Mouse (Mus musculus): ENCODE data around the gene Gpd1.

DNA sequence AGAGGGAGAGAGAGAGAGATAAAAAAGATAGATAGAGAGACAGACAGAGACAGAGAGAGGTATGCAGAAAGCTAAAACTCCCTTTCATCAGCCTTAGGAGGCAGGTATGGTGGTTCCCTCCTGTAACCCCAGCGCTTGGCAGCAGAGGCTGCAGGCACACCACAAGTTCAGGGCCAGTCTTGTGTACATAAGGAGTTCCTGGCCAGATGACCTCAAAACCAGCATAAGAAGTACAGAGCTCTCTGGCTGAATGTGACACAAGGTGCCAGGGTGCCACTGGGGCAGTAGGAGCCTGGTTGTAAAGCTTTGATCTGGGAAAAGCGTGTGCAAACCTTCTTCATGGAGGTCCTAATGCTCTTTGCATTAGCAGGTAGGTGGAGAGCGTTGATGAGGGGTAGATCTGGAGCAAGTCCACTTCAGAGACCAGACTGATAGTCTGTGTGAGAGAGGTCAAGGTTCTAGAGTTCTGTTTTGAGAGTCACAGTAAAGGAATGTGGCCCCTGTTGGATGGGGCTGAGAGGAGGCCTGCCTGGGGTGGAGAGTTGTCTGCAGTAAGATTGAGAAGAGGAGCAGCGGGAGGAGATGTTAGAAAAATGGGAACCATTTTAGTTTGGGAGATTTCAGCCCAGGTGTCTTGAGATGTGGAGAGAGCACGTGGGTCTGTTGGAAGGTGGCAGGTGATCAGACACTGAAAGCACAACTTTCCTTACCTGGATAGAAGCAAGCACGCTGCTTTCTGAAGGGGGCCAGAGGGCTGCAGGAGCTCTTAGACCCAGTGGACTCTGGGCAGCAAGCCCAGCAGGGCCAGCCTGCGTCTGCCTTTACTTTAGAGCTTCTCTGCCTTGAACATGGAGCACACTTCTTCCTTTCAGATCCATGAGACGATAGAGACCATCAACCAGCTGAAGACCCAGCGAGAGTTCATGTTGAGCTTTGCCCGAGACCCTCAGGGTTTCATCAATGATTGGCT is 6.8 kb upstream of the Gpd1 start:
- no peak for TF ChIP-seq CTCF (IDR thresholded peaks at IDR 0.05; ENCODE audit: low read depth)
- no peak for TF ChIP-seq EP300 (IDR thresholded peaks at IDR 0.05; ENCODE audit: low read depth)

All from liver, postnatal 0 days (tissue).